Mouse (Mus musculus) kidney, postnatal 36 days (tissue): Measurements from ENCODE around the gene Mphosph9.
"Not testable (repeated sequence)": the region's sequence is repeated elsewhere in the genome, so short reads cannot be mapped to it uniquely, and the experiment has no call there.

ENCODE experiments used
- DNase-seq, 2 experiments: peaks; one replicate each; pipeline ENCODE4 v3.0.0; 2021 to 2022; ENCODE audit warnings: mixed read lengths in 2 of 2

Gene Mphosph9

GRCm38 (mm10) chr5:124233874-124234661, 93.7 kb downstream of the Mphosph9 start:
- DNase-seq: peak in 1 of 2 experiments; percentile 28

- DNase-seq: no peak
Observed at GRCm38 (mm10) chr5:124233144-124233465, 94.7 kb downstream of the Mphosph9 start.

GRCm38 (mm10) chr5:124232360-124233143, 95.2 kb downstream of the Mphosph9 start:
- no peak for DNase-seq

- DNase-seq: no peak
Observed at GRCm38 (mm10) chr5:124230461-124230860, 97.3 kb downstream of the Mphosph9 start.

GRCm38 (mm10) chr5:124227193-124227592, 100.6 kb downstream of the Mphosph9 start:
- no peak for DNase-seq

- DNase-seq: peak; percentile 58 to 75
Observed at GRCm38 (mm10) chr5:124226494-124226893, 101.3 kb downstream of the Mphosph9 start.

GRCm38 (mm10) chr5:124225891-124226290, 101.9 kb downstream of the Mphosph9 start:
- DNase-seq: no peak

GRCm38 (mm10) chr5:124224321-124225092, 103.3 kb downstream of the Mphosph9 start:
- no peak for DNase-seq

GRCm38 (mm10) chr5:124223574-124223973, 104.2 kb downstream of the Mphosph9 start:
- no peak for DNase-seq

- DNase-seq: no peak
Observed at GRCm38 (mm10) chr5:124222696-124223095, 105.1 kb downstream of the Mphosph9 start.

- no peak for DNase-seq
Observed at GRCm38 (mm10) chr5:124221736-124222040, 106.1 kb downstream of the Mphosph9 start.

- peak; percentile 75 to 90 for DNase-seq
Observed at GRCm38 (mm10) chr5:124221037-124221735, 106.6 kb downstream of the Mphosph9 start.

- no peak for DNase-seq
Observed at GRCm38 (mm10) chr5:124220551-124220950, 107.2 kb downstream of the Mphosph9 start.

- DNase-seq: no peak
Observed at GRCm38 (mm10) chr5:124219431-124219830, 108.3 kb downstream of the Mphosph9 start.

- no peak for DNase-seq
Observed at GRCm38 (mm10) chr5:124218986-124219385, 108.8 kb downstream of the Mphosph9 start.

- DNase-seq: no peak
Observed at GRCm38 (mm10) chr5:124217566-124218249, 110.1 kb downstream of the Mphosph9 start.

- DNase-seq: not testable (repeated sequence)
Observed at GRCm38 (mm10) chr5:124217092-124217491, 110.7 kb downstream of the Mphosph9 start.

GRCm38 (mm10) chr5:124216403-124216802, 111.4 kb downstream of the Mphosph9 start:
- DNase-seq: no peak

- no peak for DNase-seq
Observed at GRCm38 (mm10) chr5:124215647-124216046, 112.1 kb downstream of the Mphosph9 start.

GRCm38 (mm10) chr5:124214516-124215145, 113.1 kb downstream of the Mphosph9 start:
- DNase-seq: no peak
